Mouse (Mus musculus): Measurements from ENCODE around the gene Tcp10a. TPM values are rescaled to one million over a fixed set of nuclear protein-coding genes. Genes with fewer than 3 reads are reported as not detected.
"Not testable (repeated sequence)": the region's sequence is repeated elsewhere in the genome, so short reads cannot be mapped to it uniquely, and the experiment has no call there.

Gene Tcp10a
- not detected in 2 replicates for polyA plus RNA-seq (2015; fragmentation: Nextera tagmentation; extraction: Ambion mirVana)

GRCm38 (mm10) chr17:7324346-7324745 is at the start of gene Tcp10a:
Gene Tcp10a (plus strand): TSS chr17:7324646.
- H3K4me1 ChIP-seq (replicated peaks); H3K36me3 ChIP-seq; H3K27ac ChIP-seq; H3K9me3 ChIP-seq (replicated peaks); ATAC-seq (replicated peaks; ENCODE audit: insufficient number of reproducible peaks, insufficient read depth, low FRiP score, low read depth); H3K27me3 ChIP-seq; H3K9ac ChIP-seq; H3K4me2 ChIP-seq; H3K4me3 ChIP-seq: not testable (repeated sequence)
- 90% methylated on average over 4 of the region's 5 CpGs for WGBS

GRCm38 (mm10) chr17:7278702-7279242 is 45.7 kb upstream of the Tcp10a start:
- no peaks in the 10 kb centered on the region for H3K27me3 ChIP-seq
- no peak overlapping the region for H3K4me3 ChIP-seq
- no peak overlapping the region for H3K27ac ChIP-seq
- no peaks in the 10 kb centered on the region for H3K9me3 ChIP-seq (replicated peaks)
- H3K36me3 ChIP-seq = peaks cover 22% of the 10 kb centered on the region; the same call in 1 of the 2 replicates
- H3K9ac ChIP-seq = no peak overlapping the region
- no peak overlapping the region for H3K4me2 ChIP-seq
- H3K4me1 ChIP-seq (replicated peaks) = peaks cover 31% of the 10 kb centered on the region
- WGBS = 84% methylated on average over 15 of the region's 15 CpGs
- no peak for ATAC-seq (replicated peaks; ENCODE audit: insufficient number of reproducible peaks, insufficient read depth, low FRiP score, low read depth)

DNA sequence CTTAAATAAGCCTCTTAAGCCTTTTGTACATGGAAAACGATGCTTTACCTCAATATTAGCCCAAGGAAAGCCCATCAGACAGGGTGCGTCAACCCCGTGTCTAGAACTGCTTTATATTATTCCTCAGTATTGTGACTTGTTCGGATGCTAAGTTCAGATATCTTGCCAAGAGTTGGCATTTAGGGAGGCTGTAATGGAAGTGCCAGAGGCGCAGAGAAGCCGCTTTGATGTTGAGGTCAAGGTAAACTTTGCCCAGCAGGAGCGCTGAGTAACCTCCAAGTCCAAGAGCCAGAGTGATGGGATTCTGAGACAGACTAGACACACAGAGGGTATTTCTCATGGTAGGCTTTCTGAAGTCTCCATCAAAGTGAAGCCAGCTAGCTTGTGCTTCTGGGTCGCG is 45.2 kb upstream of the Tcp10a start:
- no peak overlapping the region for H3K9ac ChIP-seq
- peaks cover 22% of the 10 kb centered on the region; the same call in 1 of the 2 replicates for H3K36me3 ChIP-seq
- H3K4me1 ChIP-seq (replicated peaks) = peaks cover 31% of the 10 kb centered on the region
- H3K27me3 ChIP-seq = no peaks in the 10 kb centered on the region
- no peak overlapping the region for H3K4me3 ChIP-seq
- WGBS = 93% methylated on average over 9 of the region's 9 CpGs
- no peak for ATAC-seq (replicated peaks; ENCODE audit: insufficient number of reproducible peaks, insufficient read depth, low FRiP score, low read depth)
- no peak overlapping the region for H3K4me2 ChIP-seq
- no peaks in the 10 kb centered on the region for H3K9me3 ChIP-seq (replicated peaks)
- no peak overlapping the region for H3K27ac ChIP-seq

DNA sequence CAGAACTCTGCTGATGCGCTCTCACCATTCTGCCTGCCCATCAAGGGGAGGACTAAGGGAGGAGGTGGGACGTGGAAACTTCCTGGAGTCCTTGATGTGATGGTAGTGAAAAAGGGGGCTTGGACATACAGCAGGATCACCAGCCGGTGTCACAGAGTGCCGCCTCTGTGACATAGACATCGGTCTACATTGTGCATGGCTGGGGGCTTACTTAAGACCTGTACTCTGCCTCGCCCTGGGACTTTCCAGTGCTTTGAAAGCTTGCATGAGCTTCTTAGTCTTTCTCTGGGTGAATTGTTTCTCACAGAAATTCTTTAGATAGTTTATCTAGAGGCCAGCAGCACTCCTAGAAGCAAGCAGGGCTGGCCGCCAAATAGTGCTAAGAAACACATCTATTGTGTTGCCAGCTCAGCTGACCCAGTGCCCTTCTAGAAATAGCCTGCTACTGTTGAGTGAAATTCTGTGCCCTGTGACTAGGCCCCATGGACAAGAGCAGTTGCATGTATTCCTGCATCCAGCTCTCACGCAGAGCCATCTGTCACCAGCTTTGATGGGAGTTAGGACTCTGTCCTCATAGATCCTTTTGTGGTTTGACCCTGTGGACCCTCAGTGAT is 40.0 kb upstream of the Tcp10a start:
- no peak overlapping the region for H3K4me3 ChIP-seq
- no peaks in the 10 kb centered on the region for H3K9me3 ChIP-seq (replicated peaks)
- ATAC-seq (replicated peaks; ENCODE audit: insufficient number of reproducible peaks, insufficient read depth, low FRiP score, low read depth) = peak; percentile 86
- H3K9ac ChIP-seq = no peak overlapping the region
- H3K27ac ChIP-seq = peak overlapping the region; percentile 97
- 16% methylated on average over 8 of the region's 8 CpGs for WGBS
- H3K27me3 ChIP-seq = no peaks in the 10 kb centered on the region
- H3K4me1 ChIP-seq (replicated peaks) = peaks cover 62% of the 10 kb centered on the region
- H3K4me2 ChIP-seq = peak overlapping the region; percentile 8; the same call in 1 of the 2 replicates
- H3K36me3 ChIP-seq = peaks cover 4% of the 10 kb centered on the region; the same call in 1 of the 2 replicates

DNA sequence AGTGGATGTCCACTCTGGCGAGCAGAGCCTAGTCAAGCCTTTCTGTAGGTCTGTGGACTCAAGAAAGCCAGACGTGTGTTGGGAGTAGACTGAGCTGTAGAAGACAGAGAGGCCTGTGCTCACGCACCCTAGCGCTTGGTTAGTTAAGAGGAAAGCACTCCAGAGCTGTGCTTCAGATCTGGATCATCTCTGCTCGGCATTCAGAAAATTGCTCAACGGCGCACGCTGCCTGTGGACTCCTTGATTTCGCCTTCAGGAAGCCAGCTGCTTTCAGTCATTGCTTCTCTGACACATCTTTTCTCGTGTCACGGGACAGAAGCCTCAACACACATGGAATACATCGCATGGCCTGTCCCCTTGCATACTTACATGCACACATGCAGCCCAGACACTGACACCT is 39.2 kb upstream of the Tcp10a start:
- H3K4me1 ChIP-seq (replicated peaks) = peaks cover 62% of the 10 kb centered on the region
- H3K4me3 ChIP-seq = no peak overlapping the region
- no peaks in the 10 kb centered on the region for H3K9me3 ChIP-seq (replicated peaks)
- WGBS = 49% methylated on average over 12 of the region's 12 CpGs
- H3K27ac ChIP-seq = peak overlapping the region; percentile 97
- H3K4me2 ChIP-seq = no peak overlapping the region
- ATAC-seq (replicated peaks; ENCODE audit: insufficient number of reproducible peaks, insufficient read depth, low FRiP score, low read depth) = no peak
- H3K27me3 ChIP-seq = no peaks in the 10 kb centered on the region
- no peak overlapping the region for H3K9ac ChIP-seq
- peaks cover 5% of the 10 kb centered on the region; the same call in 1 of the 2 replicates for H3K36me3 ChIP-seq

- Histone ChIP-seq H3K36me3 (peaks cover 10% of the 10 kb centered on the region; the same call in 1 of the 2 replicates), H3K27ac (peak overlapping the region; percentile 97), H3K9me3 (replicated peaks) (no peaks in the 10 kb centered on the region), H3K4me1 (replicated peaks) (peaks cover 62% of the 10 kb centered on the region), H3K4me3 (no peak overlapping the region), H3K4me2 (no peak overlapping the region), H3K9ac (no peak overlapping the region), H3K27me3 (no peaks in the 10 kb centered on the region)
- no peak for ATAC-seq (replicated peaks; ENCODE audit: insufficient number of reproducible peaks, insufficient read depth, low FRiP score, low read depth)
- WGBS = 74% methylated on average over 12 of the region's 12 CpGs
Measured at GRCm38 (mm10) chr17:7286422-7287050, 37.9 kb upstream of the Tcp10a start.

- no peak overlapping the region for H3K4me2 ChIP-seq
- peaks cover 18% of the 10 kb centered on the region for H3K4me1 ChIP-seq (replicated peaks)
- H3K27ac ChIP-seq = no peak overlapping the region
- H3K4me3 ChIP-seq = no peak overlapping the region
- H3K27me3 ChIP-seq = no peaks in the 10 kb centered on the region
- peaks cover 20% of the 10 kb centered on the region; the same call in 1 of the 2 replicates for H3K36me3 ChIP-seq
- ATAC-seq (replicated peaks; ENCODE audit: insufficient number of reproducible peaks, insufficient read depth, low FRiP score, low read depth) = no peak
- 78% methylated on average over 11 of the region's 11 CpGs for WGBS
- no peak overlapping the region for H3K9ac ChIP-seq
- H3K9me3 ChIP-seq (replicated peaks) = no peaks in the 10 kb centered on the region
Measured at GRCm38 (mm10) chr17:7292012-7292684, 32.3 kb upstream of the Tcp10a start.

- H3K4me2 ChIP-seq; H3K27ac ChIP-seq; H3K36me3 ChIP-seq; H3K4me1 ChIP-seq (replicated peaks); H3K9ac ChIP-seq; H3K27me3 ChIP-seq; H3K9me3 ChIP-seq (replicated peaks); H3K4me3 ChIP-seq: not testable (repeated sequence)
- ATAC-seq (replicated peaks; ENCODE audit: insufficient number of reproducible peaks, insufficient read depth, low FRiP score, low read depth) = peak; percentile 74
- WGBS = 44% methylated on average over 8 of the region's 8 CpGs
Measured at GRCm38 (mm10) chr17:7306278-7307196, 17.9 kb upstream of the Tcp10a start.

DNA sequence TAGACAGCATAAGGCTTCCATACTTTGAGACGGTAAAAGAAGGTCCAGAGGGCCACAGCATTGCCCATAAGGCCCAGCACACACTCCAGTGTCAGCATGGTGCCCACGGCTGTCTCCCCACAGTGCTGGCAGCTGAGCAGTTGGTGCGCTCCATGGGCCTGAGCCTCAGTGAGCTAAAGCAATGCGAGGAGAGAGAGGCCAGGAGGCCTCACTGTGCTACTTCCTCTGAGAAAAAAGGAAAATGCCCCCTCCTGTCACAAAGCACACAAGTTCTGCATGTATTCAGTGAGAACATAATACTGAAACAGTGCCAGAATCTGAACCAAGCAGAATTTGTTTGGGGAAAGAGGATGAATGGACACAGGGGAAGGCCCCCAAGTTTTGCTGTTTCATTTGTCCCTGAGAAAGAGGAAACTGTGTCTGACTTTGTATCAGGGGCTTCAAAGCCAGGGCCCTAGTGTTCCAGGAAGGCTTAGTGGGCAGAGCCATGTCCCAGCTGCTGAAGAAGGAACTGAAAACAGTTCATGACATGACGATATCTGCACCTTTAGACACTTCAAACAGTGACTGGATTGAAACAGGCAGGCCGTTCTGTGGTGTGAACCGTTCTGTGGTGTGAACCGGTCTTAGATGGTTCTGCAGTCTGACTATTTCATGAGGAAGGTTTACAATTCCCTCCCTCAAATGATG is 8.6 kb upstream of the Tcp10a start:
- not testable (repeated sequence) for H3K9me3 ChIP-seq (replicated peaks); H3K4me1 ChIP-seq (replicated peaks); H3K36me3 ChIP-seq; H3K27me3 ChIP-seq; H3K4me2 ChIP-seq; H3K27ac ChIP-seq; H3K9ac ChIP-seq; ATAC-seq (replicated peaks; ENCODE audit: insufficient number of reproducible peaks, insufficient read depth, low FRiP score, low read depth); H3K4me3 ChIP-seq
- WGBS = 65% methylated on average over 7 of the region's 8 CpGs

DNA sequence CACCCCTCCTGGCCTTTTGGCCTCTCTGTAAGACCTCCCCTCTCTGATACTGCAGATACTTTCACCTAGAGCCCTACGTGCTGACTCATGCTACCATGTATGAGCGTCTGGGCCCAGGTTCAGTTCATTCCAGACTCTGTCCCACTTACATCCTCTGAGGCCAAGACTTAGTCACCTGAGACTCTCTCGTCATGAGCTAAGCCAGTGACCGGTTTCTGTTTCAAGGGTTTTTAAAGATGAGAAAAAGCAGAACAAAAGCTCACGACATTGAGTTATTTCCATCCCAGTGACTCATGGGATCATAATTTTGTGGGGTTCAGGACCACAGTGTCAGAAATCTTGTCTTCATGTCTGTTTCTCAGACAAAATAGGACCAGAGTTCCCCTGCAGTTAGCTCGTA is 4.7 kb upstream of the Tcp10a start:
- not testable (repeated sequence) for H3K4me1 ChIP-seq (replicated peaks); ATAC-seq (replicated peaks; ENCODE audit: insufficient number of reproducible peaks, insufficient read depth, low FRiP score, low read depth)
- 67% methylated on average over 6 of the region's 6 CpGs for WGBS

More for the DNA sequence above, 4.7 kb upstream of the Tcp10a start:
- not testable (repeated sequence) for H3K27ac ChIP-seq; H3K27me3 ChIP-seq; H3K9ac ChIP-seq; H3K9me3 ChIP-seq (replicated peaks); H3K36me3 ChIP-seq; H3K4me2 ChIP-seq; H3K4me3 ChIP-seq

Data from heart, embryonic 15.5 days (tissue).